Mouse (Mus musculus): ENCODE results near the gene Krtap9-3.

- no peak for TF ChIP-seq CTCF (IDR thresholded peaks at IDR 0.05; ENCODE audit: low read depth, low read length)
- TF ChIP-seq POLR2A (IDR thresholded peaks at IDR 0.05; ENCODE audit: borderline replicate concordance, low read depth, low read length), result no peak
Measured at GRCm38 (mm10) chr11:99580636-99581035, 17.3 kb downstream of the Krtap9-3 start, which contains the start of gene Krtap1-5.
